Mouse (Mus musculus) forebrain, embryonic 16.5 days (tissue): ENCODE measurements at regions not wholly inside any gene's neighbourhood (a gene's known extent, or its start where the extent isn't known, plus 50 kb on each side); places are given as distances from the start of the nearest gene placed in this dataset.

Experiments
- ATAC-seq: fragments of 200-750 bp; cut with Nextera tagmentation; 2 replicates; pipeline ENCODE4 v1.8.0; 2017; ENCODE audit warnings: mild to moderate bottlenecking, moderate library complexity
- H3K27ac ChIP-seq: fragments of 300-500 bp; sonication (generic); 2 replicates; pipeline ENCODE4 v1.5.1; 2014; ENCODE audit warnings: low read length, control low read depth
- H3K27me3 ChIP-seq: fragments of 300-500 bp; sonication (generic); replicated peaks from 2 replicates; pipeline ENCODE4 v1.6.1; 2014; ENCODE audit warnings: low read length; ENCODE audit not compliant: control insufficient read depth, insufficient read depth
- H3K36me3 ChIP-seq: fragments of 300-500 bp; sonication (generic); 2 replicates; pipeline ENCODE4 v1.6.1; 2014; ENCODE audit not compliant: control insufficient read depth, insufficient read depth
- H3K4me1 ChIP-seq: fragments of 300-500 bp; sonication (generic); replicated peaks from 2 replicates; pipeline ENCODE4 v1.6.1; 2014; ENCODE audit warnings: low read length; ENCODE audit not compliant: control insufficient read depth, insufficient read depth
- H3K4me2 ChIP-seq: fragments of 300-500 bp; sonication (generic); 2 replicates; pipeline ENCODE4 v1.6.1; 2014; ENCODE audit warnings: mild to moderate bottlenecking, low read length, control low read depth
- H3K4me3 ChIP-seq: fragments of 300-500 bp; sonication (generic); replicated peaks from 2 replicates; pipeline ENCODE4 v1.5.1; 2014; ENCODE audit warnings: mild to moderate bottlenecking, low read length, control low read depth
- H3K9ac ChIP-seq: fragments of 300-500 bp; sonication (generic); replicated peaks from 2 replicates; pipeline ENCODE4 v1.6.1; 2014; ENCODE audit warnings: low read depth, low read length, control low read depth
- H3K9me3 ChIP-seq: fragments of 300-500 bp; sonication (generic); 2 replicates; pipeline ENCODE4 v1.6.1; 2016; ENCODE audit warnings: low read length; ENCODE audit not compliant: control insufficient read depth
- WGBS: fragments of 180-500 bp; shearing (Covaris S2); extraction: QIAGEN DNeasy Blood & Tissue Kit; methylation state at CpG from one replicate; pipeline ENCODE4 v1.1.7; 2014; 5-methylcytosine and 5-hydroxymethylcytosine counted together

DNA sequence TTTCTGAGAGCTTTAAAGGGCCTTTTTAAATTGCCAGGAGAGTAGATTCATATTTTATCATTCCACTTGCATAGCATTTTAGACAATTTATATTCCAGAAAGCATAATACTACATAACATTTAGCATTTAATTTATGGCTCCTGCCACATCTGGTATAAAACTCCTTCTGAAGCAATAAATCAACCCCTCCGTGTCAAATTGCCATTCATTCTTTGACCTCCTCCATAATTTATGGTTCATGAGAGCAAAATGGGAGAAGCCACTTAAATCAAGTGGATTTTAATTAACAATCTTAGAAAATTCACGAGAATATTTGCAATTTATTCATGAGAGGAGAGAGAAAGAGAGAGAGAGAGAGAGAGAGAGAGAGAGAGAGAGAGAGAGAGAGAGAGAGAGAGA lies 132.4 kb upstream of the Nrsn1 start:
- ATAC-seq = no peak
- no peak overlapping the region for H3K9ac ChIP-seq
- no peak overlapping the region for H3K4me3 ChIP-seq
- peak overlapping the region; percentile 2; the same call in 1 of the 2 replicates for H3K27ac ChIP-seq
- peaks cover 6% of the 10 kb centered on the region; the same call in 1 of the 2 replicates for H3K4me1 ChIP-seq
- H3K27me3 ChIP-seq = no peaks in the 10 kb centered on the region
- H3K9me3 ChIP-seq = no peaks in the 10 kb centered on the region
- no peak overlapping the region for H3K4me2 ChIP-seq
- no peaks in the 10 kb centered on the region for H3K36me3 ChIP-seq
- 10% methylated on average over 2 of the region's 2 CpGs for WGBS

DNA sequence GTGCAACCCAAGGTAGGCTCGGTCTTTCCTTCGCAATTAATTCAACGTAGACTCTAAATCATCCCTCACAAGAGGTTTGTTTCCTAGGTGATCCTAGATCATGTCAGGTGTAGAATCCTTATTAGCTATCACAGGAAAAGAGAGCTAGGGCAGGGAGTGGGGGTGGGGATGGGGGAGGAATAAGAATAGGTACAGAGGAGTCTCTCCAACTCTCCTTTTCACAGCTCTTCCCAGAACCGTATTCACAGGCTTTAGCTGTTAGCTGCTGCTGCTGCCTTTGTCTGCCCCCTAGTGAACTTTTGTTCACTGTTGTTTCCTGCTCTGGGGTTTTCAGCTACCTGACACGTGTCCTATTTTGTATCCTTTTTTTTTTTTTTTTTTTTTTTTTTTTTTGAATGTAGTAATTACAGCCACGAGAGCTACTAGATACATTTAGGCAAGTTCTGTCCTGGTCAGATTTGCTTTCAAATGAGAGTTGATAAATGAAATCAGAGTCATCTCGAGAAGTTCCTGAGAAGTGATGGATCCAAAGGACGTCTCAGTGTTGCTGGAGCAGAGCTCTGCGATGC lies 131.7 kb upstream of the Nrsn1 start:
- Histone ChIP-seq H3K36me3 (no peaks in the 10 kb centered on the region), H3K27ac (no peak overlapping the region), H3K4me3 (no peak overlapping the region), H3K4me1 (peaks cover 6% of the 10 kb centered on the region; the same call in 1 of the 2 replicates), H3K4me2 (no peak overlapping the region), H3K27me3 (no peaks in the 10 kb centered on the region), H3K9ac (no peak overlapping the region), H3K9me3 (no peaks in the 10 kb centered on the region)
- peak; percentile 76 for ATAC-seq
- WGBS = 32% methylated on average over 9 of the region's 9 CpGs

DNA sequence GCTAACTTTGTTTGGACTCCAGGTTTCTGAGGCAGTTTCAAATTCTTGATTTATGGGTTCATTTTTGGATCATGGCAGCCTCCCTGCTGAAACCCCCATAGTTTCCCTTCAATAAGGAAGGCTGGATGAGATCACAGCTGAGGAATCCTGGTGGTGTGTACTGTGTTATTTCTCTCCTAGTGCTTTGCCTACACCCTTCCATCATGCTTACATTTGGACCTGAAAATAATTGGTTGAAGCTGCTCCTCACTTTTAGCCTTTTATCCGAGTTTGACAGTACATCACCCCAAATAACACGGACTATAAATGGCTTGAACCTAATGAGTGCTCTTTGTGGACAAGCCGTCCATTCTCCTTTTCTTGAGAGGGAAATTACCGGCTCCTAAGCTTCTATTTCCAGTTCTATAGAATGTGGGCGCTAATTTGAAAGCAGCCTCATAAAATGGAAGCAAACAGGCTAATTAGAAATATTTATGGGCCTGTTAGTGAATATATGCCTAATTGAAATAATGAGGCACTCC lies 122.5 kb upstream of the Nrsn1 start:
- Histone ChIP-seq H3K9ac (no peak overlapping the region), H3K27me3 (peaks cover 8% of the 10 kb centered on the region; the same call in 1 of the 2 replicates), H3K36me3 (no peaks in the 10 kb centered on the region), H3K4me3 (no peak overlapping the region), H3K4me2 (no peak overlapping the region), H3K27ac (no peak overlapping the region), H3K4me1 (peaks cover 2% of the 10 kb centered on the region; the same call in 1 of the 2 replicates), H3K9me3 (no peaks in the 10 kb centered on the region)
- WGBS = 7% methylated on average over 5 of the region's 5 CpGs
- peak; percentile 93 for ATAC-seq

GRCm38 (mm10) chr13:25362627-25362967 lies 92.3 kb upstream of the Nrsn1 start:
- Histone ChIP-seq H3K4me2 (peak overlapping the region; percentile 25; the same call in 1 of the 2 replicates), H3K9ac (no peak overlapping the region), H3K27me3 (no peaks in the 10 kb centered on the region), H3K4me3 (no peak overlapping the region), H3K27ac (no peak overlapping the region), H3K4me1 (peaks cover 10% of the 10 kb centered on the region), H3K9me3 (no peaks in the 10 kb centered on the region), H3K36me3 (no peaks in the 10 kb centered on the region)
- 37% methylated on average over 4 of the region's 4 CpGs for WGBS
- ATAC-seq = no peak

DNA sequence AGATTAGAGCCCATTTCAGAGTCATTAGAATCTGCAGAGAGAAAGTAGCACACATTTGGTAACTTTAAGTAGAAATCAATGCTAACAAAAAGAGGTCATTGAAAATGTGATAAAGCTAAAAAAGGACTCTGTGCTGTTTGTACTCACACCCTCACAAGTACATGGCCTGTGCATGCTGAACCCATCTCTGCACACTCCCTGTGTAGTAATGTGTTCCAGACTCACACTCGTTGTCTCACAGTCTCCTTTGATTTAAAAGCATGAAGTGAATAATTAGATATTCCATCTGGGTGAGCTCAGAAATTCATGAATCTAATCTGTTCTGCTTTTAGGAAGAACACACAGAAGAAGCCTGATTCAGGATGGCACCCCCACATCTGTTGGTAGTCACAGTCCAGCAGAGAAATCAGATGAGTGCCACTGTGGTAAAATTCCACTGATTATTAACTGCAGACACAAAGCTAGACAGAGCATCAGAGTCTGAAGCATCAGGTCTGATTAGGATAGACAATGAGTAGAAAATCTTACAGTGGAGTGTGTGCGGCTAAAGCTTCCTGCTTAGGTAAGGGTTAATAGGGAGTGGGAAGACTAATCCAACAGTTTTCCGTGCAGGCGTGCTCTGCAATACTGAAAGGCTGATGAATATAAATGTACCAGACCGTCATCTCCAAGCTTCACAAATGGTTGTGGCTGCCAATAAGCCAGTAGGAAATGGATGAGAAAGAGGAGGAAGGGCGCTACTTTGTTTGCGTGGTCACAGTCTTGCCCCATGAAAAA lies 91.7 kb upstream of the Nrsn1 start:
- Histone ChIP-seq H3K4me3 (no peak overlapping the region), H3K4me1 (peaks cover 10% of the 10 kb centered on the region), H3K36me3 (no peaks in the 10 kb centered on the region), H3K9me3 (no peaks in the 10 kb centered on the region), H3K27ac (peak overlapping the region; percentile 25), H3K4me2 (peak overlapping the region; percentile 25; the same call in 1 of the 2 replicates), H3K27me3 (no peaks in the 10 kb centered on the region), H3K9ac (no peak overlapping the region)
- whole genome bisulfite sequencing = 15% methylated on average over 7 of the region's 7 CpGs
- peak; percentile 92 for ATAC-seq

DNA sequence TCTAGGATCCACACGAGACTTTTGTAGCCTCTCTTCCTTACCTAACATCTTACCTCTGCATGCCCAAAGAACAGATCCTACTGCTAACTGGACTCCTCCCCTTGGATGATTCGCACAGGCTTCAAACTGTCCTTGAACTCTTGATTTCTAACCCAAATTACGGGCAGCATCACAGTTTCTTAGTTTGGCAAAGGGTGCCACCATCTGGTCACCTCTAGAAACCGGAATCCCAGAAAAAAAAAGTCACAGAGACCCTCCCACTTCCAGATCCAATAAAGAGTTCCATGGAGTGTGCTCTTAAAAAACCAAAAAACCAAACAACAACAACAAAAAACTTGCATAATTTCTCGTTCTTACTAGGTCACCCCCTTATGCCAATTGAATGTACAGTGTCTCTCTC lies 77.3 kb upstream of the Nrsn1 start:
- Histone ChIP-seq H3K9me3 (no peaks in the 10 kb centered on the region), H3K4me3 (no peak overlapping the region), H3K27me3 (no peaks in the 10 kb centered on the region), H3K4me2 (no peak overlapping the region), H3K9ac (no peak overlapping the region), H3K4me1 (no peaks in the 10 kb centered on the region), H3K27ac (no peak overlapping the region), H3K36me3 (no peaks in the 10 kb centered on the region)
- WGBS = 55% methylated on average over 5 of the region's 5 CpGs
- no peak for ATAC-seq

- no peak overlapping the region for H3K27ac ChIP-seq
- H3K4me2 ChIP-seq = no peak overlapping the region
- 75% methylated on average over 6 of the region's 6 CpGs for WGBS
- H3K9me3 ChIP-seq = no peaks in the 10 kb centered on the region
- no peaks in the 10 kb centered on the region for H3K27me3 ChIP-seq
- ATAC-seq = no peak
- no peak overlapping the region for H3K9ac ChIP-seq
- H3K4me1 ChIP-seq = no peaks in the 10 kb centered on the region
- no peak overlapping the region for H3K4me3 ChIP-seq
- no peaks in the 10 kb centered on the region for H3K36me3 ChIP-seq
Measured at GRCm38 (mm10) chr13:25343309-25343708, 73.0 kb upstream of the Nrsn1 start.

GRCm38 (mm10) chr13:25341826-25342225 lies 71.5 kb upstream of the Nrsn1 start:
- WGBS = 85% methylated on average over 1 of the region's 1 CpGs
- Histone ChIP-seq H3K4me1 (no peaks in the 10 kb centered on the region), H3K4me3 (no peak overlapping the region), H3K27ac (no peak overlapping the region), H3K36me3 (no peaks in the 10 kb centered on the region), H3K9me3 (no peaks in the 10 kb centered on the region), H3K9ac (no peak overlapping the region), H3K27me3 (no peaks in the 10 kb centered on the region), H3K4me2 (no peak overlapping the region)
- ATAC-seq = no peak

- Histone ChIP-seq H3K4me1 (no peaks in the 10 kb centered on the region), H3K36me3 (no peaks in the 10 kb centered on the region), H3K27ac (no peak overlapping the region), H3K9ac (no peak overlapping the region), H3K9me3 (no peaks in the 10 kb centered on the region), H3K27me3 (no peaks in the 10 kb centered on the region), H3K4me2 (no peak overlapping the region), H3K4me3 (no peak overlapping the region)
- WGBS = 85% methylated on average over 1 of the region's 1 CpGs
- no peak for ATAC-seq
Measured at GRCm38 (mm10) chr13:25333803-25334202, 63.5 kb upstream of the Nrsn1 start.
